Mouse (Mus musculus) liver, postnatal 0 days (tissue): Measurements from ENCODE around the gene Klhdc10.

Experiments used
- CTCF ChIP-seq: sonication (generic); IDR thresholded peaks from 2 replicates; pipeline ENCODE4 v1.5.1; 2016; ENCODE audit warnings: antibody characterized with exemption, low read depth
- EP300 ChIP-seq: IDR thresholded peaks from 2 replicates; pipeline ENCODE4 v1.6.1; 2016; ENCODE audit warnings: antibody characterized with exemption, low read depth, mild to moderate bottlenecking

DNA sequence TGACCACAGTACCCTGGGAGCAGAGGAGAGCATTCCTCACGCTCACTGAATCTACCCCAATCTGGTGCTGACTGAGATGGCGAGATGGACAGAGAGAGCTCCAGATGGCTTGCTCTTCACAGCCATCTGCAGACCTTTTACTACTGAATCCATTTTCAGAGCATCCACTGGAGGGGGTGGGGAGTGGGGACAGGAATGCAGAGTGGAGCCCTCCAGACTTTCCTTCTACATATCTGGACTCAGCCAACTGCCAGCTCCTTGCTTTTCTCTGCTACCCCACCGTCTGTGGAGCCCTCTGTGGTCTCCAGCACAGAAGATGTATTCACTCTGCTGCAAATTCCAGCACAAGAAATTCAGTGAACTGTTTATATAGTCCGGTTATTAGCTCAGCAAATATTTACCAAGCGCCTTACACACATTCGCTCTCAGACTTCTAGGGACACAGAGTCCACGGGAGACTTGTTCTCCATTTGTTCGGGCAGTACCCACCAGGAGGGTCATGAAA is 75.6 kb downstream of the Klhdc10 start:
- TF ChIP-seq CTCF (no peak), EP300 (no peak)
